Mouse (Mus musculus) CH12.LX (cell line): ENCODE measurements around the gene Appl2. TPM values are rescaled to one million over a fixed set of nuclear protein-coding genes. Genes with fewer than 3 reads are reported as not detected.

Experiments used
- DNase-seq: peaks from one replicate; pipeline ENCODE4 v3.0.0-alpha.2; 2013; ENCODE audit errors: extremely low read depth
- H3K27ac ChIP-seq: 2 replicates; pipeline ENCODE4 v1.5.1; 2012; ENCODE audit warnings: low read depth, mild to moderate bottlenecking, control low read depth, moderate library complexity; ENCODE audit not compliant: insufficient read depth
- H3K27me3 ChIP-seq: replicated peaks from 2 replicates; pipeline ENCODE3; 2012; ENCODE audit warnings: inconsistent platforms
- H3K36me3 ChIP-seq, 2 experiments: replicated peaks in 1 of 2; 2 replicates each; pipeline versions ENCODE3 to v1.6.1; 2012; ENCODE audit warnings: inconsistent platforms in 1 of 2, low read length in 1 of 2, mild to moderate bottlenecking in 1 of 2, mixed read lengths in 1 of 2, moderate library complexity in 1 of 2; ENCODE audit not compliant: control insufficient read depth in 1 of 2, insufficient read depth in 1 of 2
- H3K4me1 ChIP-seq, 2 experiments: 2 replicates each; pipeline ENCODE4 v1.6.1; 2012; ENCODE audit warnings: inconsistent platforms in 1 of 2, moderate library complexity in 1 of 2; ENCODE audit not compliant: insufficient read depth in 2 of 2, control insufficient read depth in 1 of 2
- H3K4me2 ChIP-seq: 2 replicates; pipeline ENCODE4 v1.6.1; 2012; ENCODE audit warnings: low read depth, mild to moderate bottlenecking, control low read depth; ENCODE audit not compliant: poor library complexity, insufficient read depth, severe bottlenecking
- H3K4me3 ChIP-seq, 3 experiments: fragments of 150-350 bp in 1 of 3; sonication (generic) in 1 of 3; replicated peaks in 1 of 3; 2 replicates each; pipeline versions ENCODE3 to v1.5.1; 2011 to 2012; ENCODE audit warnings: low read depth in 2 of 3, low read length in 2 of 3, mild to moderate bottlenecking in 2 of 3, moderate library complexity in 2 of 3, control low read depth in 1 of 3, improper control_type of control experiment in 1 of 3, inconsistent platforms in 1 of 3, mixed read lengths in 1 of 3; ENCODE audit not compliant: poor library complexity in 1 of 3
- H3K79me2 ChIP-seq: replicated peaks from 2 replicates; pipeline ENCODE4 v1.6.1; 2012; ENCODE audit warnings: mild to moderate bottlenecking, moderate library complexity; ENCODE audit not compliant: control insufficient read depth, poor library complexity, insufficient read depth, severe bottlenecking; ENCODE audit errors: extremely low read depth
- H3K9ac ChIP-seq: 2 replicates; pipeline ENCODE4 v1.6.1; 2012; ENCODE audit warnings: low read depth, mild to moderate bottlenecking, control low read depth, moderate library complexity; ENCODE audit not compliant: insufficient read depth
- H3K9me3 ChIP-seq: replicated peaks from 2 replicates; pipeline ENCODE3; 2012; ENCODE audit warnings: low read length, inconsistent platforms, mixed read lengths
- BHLHE40 ChIP-seq: IDR thresholded peaks from 2 replicates; pipeline ENCODE4 v1.6.1; 2011; ENCODE audit warnings: mild to moderate bottlenecking, low read depth, low read length, improper control_type of control experiment
- CHD1 ChIP-seq: IDR thresholded peaks from 2 replicates; pipeline ENCODE4 v1.6.1; 2012; ENCODE audit warnings: low read depth, low read length, improper control_type of control experiment, inconsistent platforms
- CTCF ChIP-seq, 2 experiments: IDR thresholded peaks in 1 of 2; conservative IDR thresholded peaks in 1 of 2; 2 replicates each; pipeline ENCODE4 v1.5.1; 2011 to 2012; ENCODE audit warnings: low read depth in 2 of 2, low read length in 2 of 2, improper control_type of control experiment in 1 of 2, inconsistent platforms in 1 of 2, mild to moderate bottlenecking in 1 of 2, moderate library complexity in 1 of 2
- E2F4 ChIP-seq: IDR thresholded peaks from 2 replicates; pipeline ENCODE4 v1.6.1; 2011; ENCODE audit warnings: low read depth, low read length, improper control_type of control experiment; ENCODE audit not compliant: insufficient replicate concordance
- ELF1 ChIP-seq: IDR thresholded peaks from 2 replicates; pipeline ENCODE4 v1.6.1; 2014; ENCODE audit warnings: low read depth, mild to moderate bottlenecking, inconsistent platforms, low read length, improper control_type of control experiment
- HCFC1 ChIP-seq: IDR thresholded peaks from 2 replicates; pipeline ENCODE4 v1.6.1; 2012; ENCODE audit warnings: low read depth, mild to moderate bottlenecking, inconsistent platforms, low read length, improper control_type of control experiment
- MAX ChIP-seq: IDR thresholded peaks from 2 replicates; pipeline ENCODE4 v1.6.1; 2011; ENCODE audit warnings: low read length, improper control_type of control experiment
- MAZ ChIP-seq: IDR thresholded peaks from 2 replicates; pipeline ENCODE4 v1.6.1; 2012; ENCODE audit warnings: low read depth, mild to moderate bottlenecking, inconsistent platforms, low read length, improper control_type of control experiment, moderate library complexity
- MEF2A ChIP-seq: IDR thresholded peaks from 2 replicates; pipeline ENCODE4 v1.6.1; 2014; ENCODE audit warnings: low read depth, mild to moderate bottlenecking, inconsistent platforms, low read length, improper control_type of control experiment, borderline replicate concordance
- MXI1 ChIP-seq: IDR thresholded peaks from 2 replicates; pipeline ENCODE4 v1.6.1; 2011; ENCODE audit warnings: mild to moderate bottlenecking, low read depth, low read length, improper control_type of control experiment
- MYC ChIP-seq: IDR thresholded peaks from 2 replicates; pipeline ENCODE4 v1.6.1; 2011; ENCODE audit warnings: low read depth, mild to moderate bottlenecking, improper control_type of control experiment, low read length
- NELFE ChIP-seq: IDR thresholded peaks from 2 replicates; pipeline ENCODE4 v1.6.1; 2011; ENCODE audit warnings: low read depth, low read length, improper control_type of control experiment
- POLR2AphosphoS2 ChIP-seq: IDR thresholded peaks from 2 replicates; pipeline ENCODE4 v1.6.1; 2011; ENCODE audit warnings: low read depth, low read length, improper control_type of control experiment
- RCOR1 ChIP-seq: conservative IDR thresholded peaks from 2 replicates; pipeline ENCODE4 v1.6.1; 2012; ENCODE audit warnings: low read depth, mild to moderate bottlenecking, inconsistent platforms, low read length, improper control_type of control experiment
- SIN3A ChIP-seq: IDR thresholded peaks from 2 replicates; pipeline ENCODE4 v1.6.1; 2012; ENCODE audit warnings: low read length, improper control_type of control experiment, inconsistent platforms
- SMC3 ChIP-seq: IDR thresholded peaks from 2 replicates; pipeline ENCODE4 v1.6.1; 2011; ENCODE audit warnings: low read depth, low read length, improper control_type of control experiment
- TBP ChIP-seq: conservative IDR thresholded peaks from 2 replicates; pipeline ENCODE4 v1.6.1; 2011; ENCODE audit warnings: low read depth, low read length, improper control_type of control experiment
- TCF12 ChIP-seq: IDR thresholded peaks from 2 replicates; pipeline ENCODE4 v1.6.1; 2014; ENCODE audit warnings: low read depth, mild to moderate bottlenecking, inconsistent platforms, low read length, improper control_type of control experiment
- USF1 ChIP-seq: IDR thresholded peaks from 2 replicates; pipeline ENCODE4 v1.6.1; 2014; ENCODE audit warnings: low read depth, mild to moderate bottlenecking, inconsistent platforms, low read length, improper control_type of control experiment
- ZC3H11A ChIP-seq: IDR thresholded peaks from 2 replicates; pipeline ENCODE4 v1.6.1; 2012; ENCODE audit warnings: low read depth, mild to moderate bottlenecking, inconsistent platforms, low read length, improper control_type of control experiment
- ZKSCAN1 ChIP-seq: IDR thresholded peaks from 2 replicates; pipeline ENCODE4 v1.6.1; 2012; ENCODE audit warnings: low read depth, inconsistent platforms, low read length, improper control_type of control experiment, borderline replicate concordance
- ZMIZ1 ChIP-seq: IDR thresholded peaks from 2 replicates; pipeline ENCODE4 v1.6.1; 2012; ENCODE audit warnings: low read depth, mild to moderate bottlenecking, inconsistent platforms, low read length, improper control_type of control experiment
- ZNF384 ChIP-seq: IDR thresholded peaks from 2 replicates; pipeline ENCODE4 v1.6.1; 2012; ENCODE audit warnings: low read depth, low read length, improper control_type of control experiment, inconsistent platforms
- dilution Hi-C: fragments of 300-500 bp; cut with MboI; formaldehyde crosslinking; loops from 2 replicates; pipeline ENCODE4 v1.14.3; 2020; ENCODE audit warnings: low sequenced_read_pairs; ENCODE audit not compliant: extremely low pct_unique_long_range_greater_than_20kb, extremely low pct_ligation_motif_present
- in situ Hi-C: fragments of 300-500 bp; cut with MboI; formaldehyde crosslinking; loops from 3 replicates; pipeline ENCODE4 v1.14.3; 2019; ENCODE audit warnings: low sequenced_read_pairs, low pct_ligation_motif_present, low pct_unique_long_range_greater_than_20kb, mixed read lengths
- polyA plus RNA-seq: library from polyadenylated mRNA; unstranded; fragments of >175 nt; gene quantifications from 2 replicates; pipeline ENCODE4 v1.2.1, GENCODE M21; 2012; ENCODE audit warnings: low read depth; ENCODE audit not compliant: insufficient read length
- total RNA-seq, 2 experiments: library from RNA; depleted of rRNA; stranded (reverse); fragments of 300-350 nt in 1 of 2; fragments of >200 nt in 1 of 2; gene quantifications; 2 replicates each; pipeline ENCODE4 v1.2.3; 2012 to 2014

Gene Appl2
- total and polyA plus RNA-seq, 3 experiments: 11.9 to 15.8 (median 13.5) TPM

DNA sequence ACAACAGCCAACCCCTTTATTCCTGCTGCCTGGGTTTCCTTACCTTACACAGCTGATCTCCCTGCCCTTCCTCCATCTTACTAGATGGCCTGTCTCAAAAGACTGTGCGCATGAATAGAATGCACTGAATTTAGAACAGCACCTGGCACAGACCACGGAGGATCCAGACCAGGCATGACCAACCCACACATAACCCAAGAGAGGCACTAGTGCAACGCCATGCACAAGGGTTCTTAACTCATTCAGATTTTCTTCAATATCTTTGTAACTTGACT, 2.9 kb downstream of the Appl2 start:
- H3K4me3 ChIP-seq: no peak overlapping the region
- no peaks in the 10 kb centered on the region for H3K27me3 ChIP-seq
- H3K9ac ChIP-seq: no peak overlapping the region
- H3K79me2 ChIP-seq: no peaks in the 10 kb centered on the region
- no peak for TF ChIP-seq MEF2A
- TF ChIP-seq CTCF (conservative IDR thresholded peaks at IDR 0.05 in 1 of 2, IDR thresholded peaks at IDR 0.05 in 1 of 2; ENCODE audit: low read depth in 2 of 2, low read length in 2 of 2): no peak
- no peak for TF ChIP-seq RCOR1
- TF ChIP-seq TBP: no peak
- TF ChIP-seq E2F4: no peak
- TF ChIP-seq ZC3H11A: no peak
- TF ChIP-seq ELF1: no peak
- no peak for TF ChIP-seq MYC
- TF ChIP-seq ZKSCAN1: no peak
- no peak for TF ChIP-seq BHLHE40
- no peak for TF ChIP-seq MXI1
- TF ChIP-seq NELFE: no peak
- no peak for TF ChIP-seq SIN3A
- TF ChIP-seq ZMIZ1: no peak
- no peak for TF ChIP-seq ZNF384
- TF ChIP-seq MAZ: no peak
- TF ChIP-seq USF1: no peak
- H3K27ac ChIP-seq: no peak overlapping the region
- DNase-seq: no peak
- dilution Hi-C loops (no loop called here), in situ Hi-C loops (no loop called here)
- peaks cover 15 to 47% of the 10 kb centered on the region in 2 experiments for H3K4me1 ChIP-seq
- no peaks in the 10 kb centered on the region for H3K9me3 ChIP-seq
- peaks cover 0 to 15% of the 10 kb centered on the region in 2 experiments for H3K36me3 ChIP-seq
- H3K4me2 ChIP-seq: no peak overlapping the region

DNA sequence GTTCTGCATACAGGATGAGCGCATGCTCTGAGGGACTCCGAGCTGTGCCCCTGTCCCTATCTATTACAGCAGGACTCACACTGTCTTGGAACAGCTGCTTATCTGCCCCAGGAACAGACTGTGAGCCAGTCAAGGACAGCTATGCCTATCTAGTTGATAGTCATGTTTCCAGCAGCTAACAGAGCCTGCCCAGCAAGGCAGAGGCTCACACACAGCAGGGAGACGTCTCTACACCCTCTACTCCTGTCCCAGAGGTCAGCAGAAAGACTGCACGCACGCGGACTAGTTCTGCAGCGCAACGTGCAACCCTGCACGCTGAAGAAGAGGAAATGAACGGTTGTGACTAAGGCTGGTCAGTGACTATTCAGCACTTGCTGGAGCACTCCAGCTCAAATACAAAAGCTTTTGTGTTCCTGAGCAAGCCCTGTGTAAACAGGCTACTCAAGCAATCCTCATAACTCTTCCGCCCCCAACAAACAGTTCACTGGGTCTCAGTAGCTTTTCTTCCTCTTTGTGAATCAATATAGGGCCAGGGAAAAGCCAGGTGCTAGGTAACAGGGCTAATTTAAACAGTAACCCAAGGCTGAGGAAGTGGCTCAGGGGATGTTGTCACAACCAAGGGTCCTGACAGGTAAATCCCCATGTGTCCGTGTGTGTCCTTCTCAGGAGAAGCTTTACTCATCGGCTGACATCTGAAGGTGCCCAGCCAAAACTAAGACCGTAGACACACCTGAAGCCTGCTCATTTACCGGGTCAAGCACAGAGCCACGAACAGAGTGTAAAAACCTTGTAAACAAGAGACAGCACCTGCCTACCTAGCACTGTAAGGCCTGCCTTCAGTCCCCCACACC, 3.4 kb downstream of the Appl2 start:
- peaks cover 15 to 44% of the 10 kb centered on the region in 2 experiments for H3K4me1 ChIP-seq
- no peak overlapping the region for H3K4me2 ChIP-seq
- in situ Hi-C loops: no loop called here
- dilution Hi-C loops: no loop called here
- TF ChIP-seq NELFE (no peak), HCFC1 (no peak), MAX (no peak), CHD1 (no peak), POLR2AphosphoS2 (no peak), TCF12 (no peak), MAZ (no peak), SMC3 (no peak), ZMIZ1 (no peak), ZKSCAN1 (no peak)
- TF ChIP-seq, all 38 proteins: peak for 0
- no peaks in the 10 kb centered on the region for H3K27me3 ChIP-seq
- no peak overlapping the region for H3K27ac ChIP-seq
- no peak overlapping the region for H3K4me3 ChIP-seq
- no peak overlapping the region for H3K9ac ChIP-seq
- H3K36me3 ChIP-seq: peaks cover 0 to 18% of the 10 kb centered on the region in 2 experiments
- DNase-seq: no peak
- no peaks in the 10 kb centered on the region for H3K9me3 ChIP-seq
- no peaks in the 10 kb centered on the region for H3K79me2 ChIP-seq
